Mouse (Mus musculus): ENCODE results near the gene Lrrc74b.

DNA sequence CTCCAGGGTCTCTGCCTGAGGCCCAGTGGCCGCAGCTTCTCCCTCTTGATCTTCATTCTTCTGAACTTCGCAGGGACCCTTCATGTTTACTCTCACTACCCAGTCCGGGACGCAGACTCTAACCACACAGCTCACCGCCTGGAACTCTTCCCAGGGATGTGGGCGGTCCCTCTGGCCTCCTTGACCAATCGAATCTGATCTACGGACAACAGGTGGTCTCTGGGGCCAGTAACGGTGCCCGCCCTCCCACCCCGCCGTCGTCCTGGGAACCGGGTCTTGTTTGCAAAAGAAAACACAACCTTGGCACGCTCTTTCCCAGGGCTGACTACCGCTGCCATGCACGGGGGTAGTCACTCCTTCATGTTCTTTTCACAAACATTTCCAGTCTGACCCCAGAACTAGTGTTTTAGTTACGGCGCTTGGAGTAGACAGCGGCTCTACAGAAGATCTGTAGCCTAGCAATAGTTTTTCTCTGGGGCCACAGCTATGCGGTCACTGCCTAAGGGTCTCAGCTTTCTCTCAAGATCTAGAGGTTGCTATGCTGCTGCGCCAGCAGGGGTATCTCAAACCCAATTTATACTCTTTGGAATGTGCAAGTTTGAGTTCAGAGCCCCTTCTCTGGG lies at the start of gene Lrrc74b:
- TF ChIP-seq CTCF (IDR thresholded peaks at IDR 0.05; ENCODE audit: low read depth) = no peak
- no peak for TF ChIP-seq EP300 (optimal IDR thresholded peaks at IDR 0.05)
